ENCODE assay signal across 8 mouse cellular contexts in the genomic region with DNA sequence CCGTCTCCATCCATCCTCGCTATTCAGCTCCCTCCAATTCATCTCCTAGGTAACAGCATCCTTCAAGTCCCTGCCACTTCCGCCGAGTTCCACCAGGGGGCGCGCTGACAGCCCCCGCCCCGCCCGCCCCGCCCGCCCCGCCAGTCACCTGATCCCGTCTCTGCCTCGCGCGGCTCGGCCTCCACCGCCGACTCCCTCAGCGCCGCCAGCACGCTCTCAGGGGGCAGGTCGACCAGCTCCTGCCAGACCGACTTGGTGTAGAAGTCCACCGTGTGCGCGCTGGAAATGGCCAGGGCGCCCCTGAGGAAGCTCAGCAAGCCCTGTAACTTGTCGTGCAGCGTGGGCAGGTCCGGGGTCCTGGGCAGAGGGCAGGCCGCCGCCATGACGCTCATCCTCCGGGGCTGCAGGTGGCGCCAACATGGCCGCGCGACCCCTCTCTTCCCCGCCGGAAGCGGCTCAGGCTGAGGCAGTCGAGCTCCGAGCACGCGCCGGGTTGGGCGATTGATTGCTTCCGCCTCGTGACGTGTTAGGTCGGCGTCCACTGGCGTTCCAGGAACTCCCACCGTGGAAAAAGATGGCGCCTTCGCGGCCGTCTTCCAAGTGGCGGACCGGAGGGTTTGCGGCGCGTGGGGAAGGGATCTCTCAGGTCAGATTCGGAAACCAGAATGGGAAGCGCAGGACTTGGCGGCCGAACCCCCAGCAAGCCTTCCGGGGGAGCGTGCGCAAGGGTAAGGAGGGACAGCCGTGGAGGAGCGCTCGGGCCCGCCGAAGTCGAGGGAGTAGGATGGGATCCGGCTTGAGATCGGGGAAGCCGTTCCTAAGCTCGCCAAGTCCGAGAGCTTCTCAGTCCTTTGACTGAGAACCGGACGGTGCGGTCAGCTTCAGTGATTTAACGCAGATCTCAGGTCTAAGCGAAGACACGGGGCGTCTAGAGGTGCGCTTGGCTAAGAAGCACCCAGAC. TPM values are rescaled to one million over a fixed set of nuclear protein-coding genes. Genes with fewer than 3 reads are reported as not detected.
DNase-seq lines count a peak whose midpoint lies in the region; ATAC-seq lines count a peak whose summit lies in the region.

A gene (plus strand): TSS at position 140 of the 961 bp plus-strand sequence.
A gene (minus strand): TSS at position 453 of the 961 bp plus-strand sequence.

- H3K36me3 ChIP-seq in hindbrain, embryonic 16.5 days (ENCODE audit: control insufficient read depth, insufficient read depth, low read length) = peaks cover 15% of the 10 kb centered on the region
- peaks cover 29% of the 10 kb centered on the region for H3K36me3 ChIP-seq in macrophage (ENCODE audit: inconsistent target)

- peak within 1 kb of the TSS; percentile 91 for H3K9ac ChIP-seq in hindbrain, embryonic 16.5 days (ENCODE audit: low read depth, low read length)

- H3K4me2 ChIP-seq in hindbrain, embryonic 16.5 days (ENCODE audit: low read length) = peak within 1 kb of the TSS; percentile 65

- H3K4me3 ChIP-seq in hindbrain, embryonic 16.5 days (ENCODE audit: low read length) = peak within 1 kb of the TSS; percentile 78
- H3K4me3 ChIP-seq in macrophage (ENCODE audit: inconsistent target) = peak within 1 kb of the TSS; percentile 95

- DNase-seq in WW6 (ENCODE audit: low read depth, low spot score) = peak; percentile 84
- DNase-seq in cerebellum, postnatal 4 days (ENCODE audit: low spot score in 2 of 2) = peak; percentile 95
- peak; percentile 97 for DNase-seq in gastrocnemius, adult 18-20 months (ENCODE audit: low spot score)
- peak; percentile 97 to 98 for DNase-seq in left cerebral cortex, adult 18-20 months (ENCODE audit: low spot score in 2 of 2)
- DNase-seq in right cerebral cortex, adult 18-20 months = peak; percentile 98
- DNase-seq in urinary bladder, postnatal 10 days (ENCODE audit: low spot score) = peak; percentile 89

- under 1% methylated on average over 78 of the region's 90 CpGs for WGBS in hindbrain, embryonic 16.5 days
- WGBS in macrophage (ENCODE audit: missing documents) = under 1% methylated on average over 88 of the region's 90 CpGs

- H3K4me1 ChIP-seq in hindbrain, embryonic 16.5 days (ENCODE audit: control insufficient read depth, insufficient read depth, low read depth, low read length) = peaks cover 14% of the 10 kb centered on the region

- H3K79me2 ChIP-seq in macrophage (ENCODE audit: inconsistent target) = peaks cover 77% of the 10 kb centered on the region

- ATAC-seq in hindbrain, embryonic 16.5 days = peak; percentile 99

- no peaks in the 10 kb centered on the region for H3K27me3 ChIP-seq in hindbrain, embryonic 16.5 days (replicated peaks; ENCODE audit: control insufficient read depth, insufficient read depth, low read length)

- H3K9me3 ChIP-seq in hindbrain, embryonic 16.5 days (ENCODE audit: control insufficient read depth, low read length) = no peaks in the 10 kb centered on the region

- peak within 1 kb of the TSS; percentile 98 for H3K27ac ChIP-seq in hindbrain, embryonic 16.5 days (ENCODE audit: low read depth, low read length)
- H3K27ac ChIP-seq in macrophage = peak within 1 kb of the TSS; percentile 67

RNA-seq across cellular contexts. Expression of the first gene that starts in this region (rescaled TPM):
- 10 to 100 TPM; 10.2 TPM for total RNA-seq in gastrocnemius, adult 18-20 months (2021)
- polyA plus RNA-seq in hindbrain, embryonic 16.5 days (2015; fragmentation: Nextera tagmentation; extraction: Ambion mirVana) = 35.6 and 36.4 TPM in 2 replicates
- 10 to 100 TPM; 17.6 to 18.8 TPM for total RNA-seq in left cerebral cortex, adult 18-20 months (2021)
- 10 to 100 TPM; 30.5 to 86.9 (median 57.6) TPM for total RNA-seq in macrophage (2018; cell fraction: chromatin; rRNA removed)
- total RNA-seq in macrophage (2018; cell fraction: cytosol; rRNA removed) = 10 to 100 TPM; 28.0 to 43.5 (median 34.5) TPM
- 10 to 100 TPM; 24.8 to 82.8 (median 42.1) TPM for total RNA-seq in macrophage (2018; cell fraction: nucleus; rRNA removed)
- 31.5 to 59.2 TPM (median 47.7 TPM) in 3 replicates for polyA plus RNA-seq in macrophage (2018)

RNA-seq across cellular contexts. Expression of the second gene that starts in this region (rescaled TPM):
- 1 to 10 TPM; 2.9 to 3.4 TPM for total RNA-seq in gastrocnemius, adult 18-20 months (2021)
- polyA plus RNA-seq in hindbrain, embryonic 16.5 days (2015; fragmentation: Nextera tagmentation; extraction: Ambion mirVana) = 13.4 and 14.3 TPM in 2 replicates
- 1 to 10 TPM; 7.8 to 9.3 TPM for total RNA-seq in left cerebral cortex, adult 18-20 months (2021)
- 10 to 100 TPM; 17.6 to 40.7 (median 27.8) TPM for total RNA-seq in macrophage (2018; cell fraction: chromatin; rRNA removed)
- 1 to 10 TPM; 5.0 to 9.6 (median 7.5) TPM for total RNA-seq in macrophage (2018; cell fraction: cytosol; rRNA removed)
- 10 to 100 TPM; 12.2 to 36.5 (median 22.2) TPM for total RNA-seq in macrophage (2018; cell fraction: nucleus; rRNA removed)
- polyA plus RNA-seq in macrophage (2018) = 4.9 to 6.8 TPM (median 6.6 TPM) in 3 replicates

Comparison
In these comparisons a context has a peak if more than half of its experiments do, and no peak if none do; other contexts are left out.
1. Peak in every context shown above with its lines: DNase-seq, ATAC-seq, H3K4me3 ChIP-seq and H3K27ac ChIP-seq.